Mouse (Mus musculus): ENCODE measurements around the gene Prss29. TPM values are rescaled to one million over a fixed set of nuclear protein-coding genes. Genes with fewer than 3 reads are reported as not detected.

Gene Prss29
- total and polyA plus RNA-seq, 3 experiments, result not detected

- no peak for DNase-seq
Measured at GRCm38 (mm10) chr17:25345462-25345861, 27.0 kb downstream of the Prss29 start, which contains the start of gene Tpsab1. Tpsab1 (minus strand) TSS chr17:25345562.

DNA sequence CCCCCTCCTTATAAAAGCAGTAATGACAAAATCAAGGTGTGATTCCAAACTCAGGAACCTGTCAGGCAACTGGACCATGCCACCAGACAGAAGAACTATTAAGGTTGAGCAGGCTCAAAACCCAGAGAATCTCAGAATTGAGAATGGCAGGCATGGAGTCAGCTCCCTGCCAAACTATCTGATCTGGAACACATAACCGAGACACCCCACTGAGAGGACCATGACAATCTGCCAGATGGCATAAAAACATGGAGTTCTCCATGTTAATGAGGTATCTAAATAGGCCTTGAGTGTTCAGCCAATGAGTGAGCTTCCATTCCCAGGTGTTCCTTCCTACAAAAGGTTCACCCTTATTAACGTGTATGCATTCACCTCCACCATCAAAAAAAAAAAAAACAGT lies 42.8 kb downstream of the Prss29 start:
- DNase-seq, result no peak

- peak; percentile 60 for DNase-seq
Measured at GRCm38 (mm10) chr17:25363726-25364125, 45.3 kb downstream of the Prss29 start.

- no peak for DNase-seq
Measured at GRCm38 (mm10) chr17:25366005-25366404, 47.6 kb downstream of the Prss29 start, which contains the start of gene Tpsb2. Tpsb2 (plus strand) TSS chr17:25366305.

GRCm38 (mm10) chr17:25368973-25369372 lies 50.5 kb downstream of the Prss29 start, which contains the start of gene Tpsg1:
Tpsg1 (plus strand) TSS chr17:25369273.
- no peak for DNase-seq

Other genes starting within 250 kb of the Prss29 start
- 10 to 100 TPM; 32.2 to 44.8 TPM for gene Tmem204, start 235.1 kb upstream of the Prss29 start, total RNA-seq (2021)
- gene Tmem204, start 235.1 kb upstream of the Prss29 start, polyA plus RNA-seq (2012; rRNA removed), result 59.2 and 64.1 TPM in 2 replicates
- 10 to 100 TPM; 16.4 to 24.5 TPM for gene Telo2, start 202.7 kb upstream of the Prss29 start, total RNA-seq (2021)
- 15.5 and 15.7 TPM in 2 replicates for gene Telo2, start 202.7 kb upstream of the Prss29 start, polyA plus RNA-seq (2012; rRNA removed)
- gene Ptx4, start 197.9 kb upstream of the Prss29 start, total RNA-seq (2021), result not detected
- not detected in 2 replicates for gene Ptx4, start 197.9 kb upstream of the Prss29 start, polyA plus RNA-seq (2012; rRNA removed)
- gene Clcn7, start 185.3 kb upstream of the Prss29 start, total RNA-seq (2021), result 10 to 100 TPM; 38.3 to 48.6 TPM
- 33.9 and 37.4 TPM in 2 replicates for gene Clcn7, start 185.3 kb upstream of the Prss29 start, polyA plus RNA-seq (2012; rRNA removed)
- under 1 TPM in 1 of 2 experiments, not detected in 1; 0.12 TPM for gene Ccdc154, start 156.2 kb upstream of the Prss29 start, total RNA-seq (2021)
- gene Ccdc154, start 156.2 kb upstream of the Prss29 start, polyA plus RNA-seq (2012; rRNA removed), result 0.03 and 0.07 TPM in 2 replicates
- gene Gm38655, start 143.2 kb upstream of the Prss29 start, total RNA-seq (2021), result not detected
- gene Gm38655, start 143.2 kb upstream of the Prss29 start, polyA plus RNA-seq (2012; rRNA removed), result not detected in 2 replicates
- gene BC003965, start 134.1 kb upstream of the Prss29 start, total RNA-seq (2021), result 10 to 100 TPM; 16.7 to 24.4 TPM
- 24.0 and 25.7 TPM in 2 replicates for gene BC003965, start 134.1 kb upstream of the Prss29 start, polyA plus RNA-seq (2012; rRNA removed)
- 10 to 100 TPM; 14.0 to 18.1 TPM for gene Unkl, start 130.3 kb upstream of the Prss29 start, total RNA-seq (2021)
- 23.7 and 30.3 TPM in 2 replicates for gene Unkl, start 130.3 kb upstream of the Prss29 start, polyA plus RNA-seq (2012; rRNA removed)
- 10 to 100 TPM; 50.4 to 50.6 TPM for gene Gnptg, start 78.5 kb upstream of the Prss29 start, total RNA-seq (2021)
- 32.6 and 40.0 TPM in 2 replicates for gene Gnptg, start 78.5 kb upstream of the Prss29 start, polyA plus RNA-seq (2012; rRNA removed)
- 10 to 100 TPM; 18.5 to 25.1 TPM for gene Tsr3, start 78.5 kb upstream of the Prss29 start, total RNA-seq (2021)
- gene Tsr3, start 78.5 kb upstream of the Prss29 start, polyA plus RNA-seq (2012; rRNA removed), result 24.1 and 28.9 TPM in 2 replicates
- 10 to 100 TPM in 1 of 2 experiments, 1 to 10 TPM in 1; 9.7 to 10.1 TPM for gene Baiap3, start 62.3 kb upstream of the Prss29 start, total RNA-seq (2021)
- gene Baiap3, start 62.3 kb upstream of the Prss29 start, polyA plus RNA-seq (2012; rRNA removed), result 84.6 and 90.0 TPM in 2 replicates
- gene Ube2i, start 44.0 kb upstream of the Prss29 start, total RNA-seq (2021), result 100 to 1,000 TPM; 225 to 248 TPM
- 79.5 and 103 TPM in 2 replicates for gene Ube2i, start 44.0 kb upstream of the Prss29 start, polyA plus RNA-seq (2012; rRNA removed)
- under 1 TPM; 0.23 to 0.48 TPM for gene Prss34, start 20.3 kb upstream of the Prss29 start, total RNA-seq (2021)
- gene Prss34, start 20.3 kb upstream of the Prss29 start, polyA plus RNA-seq (2012; rRNA removed), result not detected in 2 replicates
- gene Prss28, start 10.0 kb upstream of the Prss29 start, total RNA-seq (2021), result not detected
- gene Prss28, start 10.0 kb upstream of the Prss29 start, polyA plus RNA-seq (2012; rRNA removed), result not detected in 2 replicates
- 1 to 10 TPM in 1 of 2 experiments, under 1 TPM in 1; 0.98 to 1.5 TPM for gene Tpsab1, start 26.9 kb downstream of the Prss29 start, total RNA-seq (2021)
- 4.3 and 4.9 TPM in 2 replicates for gene Tpsab1, start 26.9 kb downstream of the Prss29 start, polyA plus RNA-seq (2012; rRNA removed)
- 1 to 10 TPM; 2.8 to 3.8 TPM for gene Tpsb2, start 47.7 kb downstream of the Prss29 start, total RNA-seq (2021)
- gene Tpsb2, start 47.7 kb downstream of the Prss29 start, polyA plus RNA-seq (2012; rRNA removed), result 10.0 and 18.1 TPM in 2 replicates
- gene Tpsg1, start 50.6 kb downstream of the Prss29 start, total RNA-seq (2021), result not detected
- gene Tpsg1, start 50.6 kb downstream of the Prss29 start, polyA plus RNA-seq (2012; rRNA removed), result 0.20 and 0.75 TPM in 2 replicates
- gene Cacna1h, start 115.1 kb downstream of the Prss29 start, total RNA-seq (2021), result 10 to 100 TPM; 77.1 to 96.1 TPM
- gene Cacna1h, start 115.1 kb downstream of the Prss29 start, polyA plus RNA-seq (2012; rRNA removed), result 163 and 202 TPM in 2 replicates
- under 1 TPM in 1 of 2 experiments, not detected in 1; 0.17 TPM for gene Tekt4, start 136.0 kb downstream of the Prss29 start, total RNA-seq (2021)
- 0.17 TPM in 1 of 2 replicates, not detected in the other for gene Tekt4, start 136.0 kb downstream of the Prss29 start, polyA plus RNA-seq (2012; rRNA removed)
- gene Sstr5, start 178.6 kb downstream of the Prss29 start, total RNA-seq (2021), result 1 to 10 TPM in 1 of 2 experiments, under 1 TPM in 1; 0.97 to 1.0 TPM
- gene Sstr5, start 178.6 kb downstream of the Prss29 start, polyA plus RNA-seq (2012; rRNA removed), result 0.36 and 0.54 TPM in 2 replicates

Measured in adrenal gland, adult 2 months (tissue).